Mouse (Mus musculus): ENCODE results near the gene Ikzf3. TPM values are rescaled to one million over a fixed set of nuclear protein-coding genes. Genes with fewer than 3 reads are reported as not detected.

Ikzf3 gene
- total RNA-seq, 2 experiments from 2014 or later: 0.33 TPM

DNA sequence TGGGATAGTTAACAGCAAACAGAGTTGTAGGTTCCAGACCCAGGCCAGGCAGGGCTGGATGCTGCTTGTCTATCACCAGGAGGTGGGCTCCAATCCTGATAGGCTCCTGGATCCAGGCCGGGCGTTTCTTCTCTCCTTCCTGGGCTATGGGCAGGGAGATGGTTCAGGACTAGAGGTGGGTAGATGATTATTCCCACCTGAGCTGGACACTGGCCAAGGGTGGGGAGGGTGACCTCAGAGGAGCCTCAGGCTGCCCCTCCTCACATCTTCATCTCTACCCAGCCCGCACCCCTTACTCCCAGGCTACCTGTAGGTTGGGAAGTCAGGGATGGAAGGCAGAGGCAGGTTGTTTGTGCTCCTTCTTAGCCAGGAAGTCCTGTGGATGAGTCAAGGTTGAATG lies 96.4 kb downstream of the Ikzf3 start:
- no peak for DNase-seq (ENCODE audit: low spot score in 2 of 2)

DNA sequence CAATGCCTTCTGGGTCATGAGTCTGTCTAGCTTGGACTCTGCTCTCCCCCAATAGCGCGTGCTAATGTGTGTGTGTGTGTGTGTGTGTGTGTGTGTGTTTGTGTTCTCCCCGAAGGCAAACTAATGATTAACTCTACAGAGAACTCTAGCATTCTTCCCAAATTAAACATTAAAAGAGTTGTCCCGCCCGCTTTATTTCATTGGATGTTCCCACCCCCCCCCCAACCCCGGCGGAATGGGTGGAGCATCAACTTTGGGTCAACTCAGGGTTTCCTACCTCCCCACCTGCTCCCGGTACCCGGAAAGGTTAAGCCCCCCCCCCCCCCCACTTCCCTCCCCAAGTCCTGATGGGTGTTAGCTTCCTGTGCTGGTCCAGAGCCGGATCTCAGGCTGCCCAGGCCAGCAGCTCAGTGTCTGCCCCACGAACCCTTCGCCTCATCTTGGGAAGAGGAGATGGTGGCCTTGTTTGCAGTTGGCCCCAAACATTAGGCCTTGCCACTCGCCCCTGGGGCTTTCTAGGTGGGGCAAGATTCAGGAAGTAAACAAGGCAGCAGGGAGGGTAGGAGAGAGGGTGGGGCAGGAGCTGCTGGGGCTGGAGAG lies 97.5 kb downstream of the Ikzf3 start:
- DNase-seq (ENCODE audit: low spot score in 2 of 2): no peak

- DNase-seq (ENCODE audit: low spot score in 2 of 2): no peak
These were observed 98.4 kb downstream of the Ikzf3 start for GRCm38 (mm10) chr11:98447475-98447834.

GRCm38 (mm10) chr11:98446562-98447474 lies 99.0 kb downstream of the Ikzf3 start:
- DNase-seq (ENCODE audit: low spot score in 2 of 2): no peak

- DNase-seq (ENCODE audit: low spot score in 2 of 2): no peak
These were observed 99.6 kb downstream of the Ikzf3 start, which contains the start of gene Grb7 for GRCm38 (mm10) chr11:98446213-98446561. TSS of gene Grb7 (plus strand) at chr11:98446394.

- DNase-seq (ENCODE audit: low spot score in 2 of 2): no peak
These were observed 100.2 kb downstream of the Ikzf3 start for GRCm38 (mm10) chr11:98445679-98446078.

DNA sequence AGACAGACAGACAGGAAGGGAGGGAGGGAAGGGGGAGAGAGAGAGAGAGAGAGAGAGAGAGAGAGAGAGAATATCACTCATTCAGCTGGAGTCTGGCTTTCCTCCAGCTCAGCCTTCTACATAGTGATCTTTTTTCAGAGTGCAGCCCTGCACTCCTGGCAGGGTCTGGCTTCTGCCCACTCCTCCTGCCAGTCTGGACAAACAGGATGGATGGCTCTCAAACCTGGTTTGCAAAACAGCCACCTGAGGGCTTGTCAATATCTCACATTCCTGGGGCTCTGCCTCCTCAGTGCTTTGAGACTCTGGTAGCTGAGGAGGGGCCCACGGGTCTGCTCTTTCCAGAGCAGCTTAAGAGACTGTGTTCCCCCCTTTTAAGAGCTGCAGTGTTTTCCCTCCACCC lies 100.6 kb downstream of the Ikzf3 start:
- no peak for DNase-seq (ENCODE audit: low spot score in 2 of 2)

DNA sequence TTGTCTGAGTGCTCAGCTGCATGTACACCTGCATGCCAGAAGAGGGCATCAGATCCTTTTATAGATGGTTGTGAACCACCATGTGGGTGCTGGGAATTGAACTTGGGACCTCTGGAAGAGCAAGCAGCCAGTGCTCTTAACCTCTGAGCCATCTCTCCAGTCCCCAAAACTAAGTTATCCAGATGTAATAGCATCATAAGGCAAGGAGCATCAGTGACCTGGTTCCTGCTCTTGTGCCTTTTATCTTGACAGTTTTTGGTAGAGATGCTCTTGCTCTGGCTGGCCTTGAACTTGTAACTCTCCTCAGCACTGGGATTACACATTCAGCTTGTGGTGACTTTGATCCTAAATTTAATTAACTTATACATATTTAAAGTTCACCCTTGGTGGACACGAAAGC lies 102.1 kb downstream of the Ikzf3 start:
- DNase-seq (ENCODE audit: low spot score in 2 of 2): no peak

DNA sequence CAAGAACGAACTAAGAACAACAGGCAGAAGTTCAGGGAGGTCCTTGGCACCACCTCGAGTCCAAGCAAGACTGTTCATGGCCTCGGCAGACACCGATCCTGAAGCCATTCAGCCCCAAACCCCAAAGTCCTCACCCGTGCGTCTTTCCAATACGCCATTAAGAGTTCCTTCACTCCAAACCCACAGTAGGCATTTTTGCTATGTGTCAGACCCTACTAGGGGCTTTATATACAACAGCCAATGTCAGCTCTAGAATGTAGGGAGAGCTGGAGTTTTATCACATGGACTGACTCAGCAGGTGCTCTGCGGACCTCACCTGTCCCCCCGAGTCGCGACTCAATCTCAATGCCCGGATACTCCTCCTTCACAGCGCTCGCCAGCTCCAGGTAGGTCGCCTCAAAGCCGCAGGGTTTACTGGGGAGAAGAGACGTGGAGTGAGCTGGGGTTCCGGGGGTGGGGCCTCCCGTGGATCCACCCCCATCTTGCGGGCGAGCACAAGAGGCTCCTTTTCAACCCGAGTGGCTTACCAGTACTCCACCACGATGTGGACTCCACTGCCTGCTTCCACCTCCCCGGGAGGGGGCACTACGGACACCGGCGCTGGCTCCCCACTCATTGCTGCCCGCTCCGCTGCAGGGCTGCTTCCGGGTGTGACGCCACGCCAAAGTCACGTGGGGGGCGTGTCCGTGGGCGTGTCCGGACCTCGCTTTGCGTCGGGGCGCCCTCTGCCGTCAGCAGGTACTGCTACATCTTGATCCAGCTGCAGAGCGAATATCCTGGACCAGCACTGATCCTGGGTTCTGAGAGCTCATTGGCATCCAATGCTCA lies 107.3 kb downstream of the Ikzf3 start, which contains the start of gene Mien1:
Gene Mien1 (minus strand): TSS at position 661 of the 828 bp plus-strand sequence.
- DNase-seq (ENCODE audit: low spot score in 2 of 2): peak; percentile 98 to 99

DNA sequence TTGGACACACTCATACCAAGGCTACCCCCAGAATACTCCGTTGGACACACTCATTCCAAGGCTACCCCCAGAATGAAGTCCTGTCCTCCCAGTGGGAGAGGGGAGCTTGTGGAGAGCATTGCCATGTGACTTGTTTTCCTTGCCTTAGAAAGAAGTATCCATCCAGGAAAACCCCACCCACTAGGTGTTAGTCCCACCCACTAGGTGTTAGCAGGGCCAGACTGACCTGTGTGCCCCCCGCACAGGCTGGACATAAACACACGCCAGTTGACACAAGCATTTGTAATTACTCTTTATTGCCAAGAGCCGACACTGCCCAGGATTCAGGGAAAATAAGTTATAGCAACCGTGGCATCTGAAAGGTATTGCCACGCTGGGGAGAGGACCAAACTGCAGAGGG lies 108.4 kb downstream of the Ikzf3 start:
- no peak for DNase-seq (ENCODE audit: low spot score in 2 of 2)

GRCm38 (mm10) chr11:98435723-98436122 lies 110.1 kb downstream of the Ikzf3 start:
- no peak for DNase-seq (ENCODE audit: low spot score in 2 of 2)

GRCm38 (mm10) chr11:98431743-98432502 lies 113.9 kb downstream of the Ikzf3 start:
- no peak for DNase-seq (ENCODE audit: low spot score in 2 of 2)

GRCm38 (mm10) chr11:98428436-98428835 lies 117.4 kb downstream of the Ikzf3 start:
- DNase-seq (ENCODE audit: low spot score in 2 of 2): no peak

DNA sequence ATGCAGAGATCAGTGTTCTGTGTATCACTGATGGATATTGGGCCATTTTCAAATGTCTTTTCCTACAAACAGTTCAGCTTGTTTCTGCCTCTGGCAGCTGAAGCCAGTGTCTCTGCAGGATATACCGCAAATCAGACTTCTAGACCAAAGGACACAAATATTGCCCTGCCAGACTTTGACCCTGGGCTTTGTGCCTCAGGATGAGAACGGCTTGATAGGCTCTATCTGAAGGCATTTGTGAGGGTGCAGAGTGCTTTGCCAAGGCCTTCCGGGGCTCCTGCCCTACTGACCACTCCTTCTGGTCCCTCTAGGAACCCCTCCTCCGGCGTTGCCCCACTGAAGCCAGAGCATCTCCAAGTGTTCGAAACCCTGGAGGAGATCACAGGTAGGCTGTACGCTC lies 119.2 kb downstream of the Ikzf3 start:
- DNase-seq (ENCODE audit: low spot score in 2 of 2): no peak

DNA sequence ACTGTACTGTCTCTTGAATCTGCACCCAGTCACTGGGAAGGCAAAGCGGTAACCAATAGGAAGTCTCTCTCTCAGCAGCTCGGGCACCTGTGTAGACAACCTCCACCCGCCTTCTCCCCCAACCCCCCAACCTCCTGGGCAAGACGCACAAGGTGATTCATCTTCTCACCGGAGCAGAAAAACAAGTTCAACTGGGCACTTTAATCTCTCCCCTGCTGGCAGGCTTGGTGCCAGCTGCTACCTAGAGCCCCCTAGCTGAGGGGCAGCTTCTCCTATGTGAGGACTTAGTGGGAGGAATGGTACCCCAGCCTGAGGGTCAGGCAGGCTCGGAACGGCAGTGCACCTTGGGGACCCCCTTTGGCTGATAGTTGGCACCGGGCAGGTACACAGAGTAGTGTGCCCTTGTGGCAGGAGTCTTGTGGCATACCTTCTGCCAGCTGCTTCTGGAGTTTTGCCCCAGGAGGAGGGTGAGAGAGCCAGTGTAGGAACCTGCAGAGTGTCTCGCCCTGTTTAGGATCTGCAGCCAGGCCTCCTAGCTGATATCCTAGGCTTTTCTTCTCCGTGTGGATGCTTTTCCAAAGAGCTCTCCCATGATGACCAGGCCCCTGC lies 126.8 kb downstream of the Ikzf3 start:
- no peak for DNase-seq (ENCODE audit: low spot score in 2 of 2)

- no peak for DNase-seq (ENCODE audit: low spot score in 2 of 2)
These were observed 127.6 kb downstream of the Ikzf3 start for GRCm38 (mm10) chr11:98418273-98418672.

- no peak for DNase-seq (ENCODE audit: low spot score in 2 of 2)
These were observed 128.8 kb downstream of the Ikzf3 start for GRCm38 (mm10) chr11:98417074-98417473.
